Mouse (Mus musculus): ENCODE results near the gene Elovl6. TPM values are rescaled to one million over a fixed set of nuclear protein-coding genes. Genes with fewer than 3 reads are reported as not detected.

Gene Elovl6
- total and polyA plus RNA-seq, 3 experiments: 15.0 to 17.2 TPM; not detected in 1

- no peaks in the 10 kb centered on the region for H3K27me3 ChIP-seq (ENCODE audit: control insufficient read depth in 1 of 2, insufficient read depth in 2 of 2, low read length in 2 of 2)
- no peak for DNase-seq (ENCODE audit: low read depth, low spot score)
- no peaks in the 10 kb centered on the region for H3K9me3 ChIP-seq (replicated peaks; ENCODE audit: insufficient read depth, low read length)
- H3K27ac ChIP-seq (ENCODE audit: control insufficient read depth, low read depth, low read length): no peak overlapping the region
- H3K36me3 ChIP-seq (ENCODE audit: control insufficient read depth in 1 of 2, insufficient read depth in 2 of 2, low read length in 2 of 2): peaks cover 0 to 8% of the 10 kb centered on the region in 2 experiments; a peak in 2 of 4 replicates
- H3K4me1 ChIP-seq (ENCODE audit: control insufficient read depth in 1 of 2, insufficient read depth in 2 of 2, low read length in 2 of 2): peaks cover 3 to 6% of the 10 kb centered on the region in 2 experiments; a peak in 3 of 4 replicates
- no peaks in the 10 kb centered on the region for H3K79me2 ChIP-seq (ENCODE audit: control insufficient read depth, insufficient read depth, low read length, poor library complexity)
- H3K4me3 ChIP-seq (ENCODE audit: control insufficient read depth in 1 of 2, insufficient read depth in 1 of 2, low read depth in 2 of 2, low read length in 2 of 2): no peak overlapping the region
- no peak overlapping the region for H3K9ac ChIP-seq (ENCODE audit: control insufficient read depth, low read depth, low read length, poor library complexity, severe bottlenecking)
- TF ChIP-seq RAD21 (IDR thresholded peaks at IDR 0.05; ENCODE audit: low read depth, low read length) (no peak), ZKSCAN1 (IDR thresholded peaks at IDR 0.05; ENCODE audit: low read depth, low read length) (no peak), GABPA (IDR thresholded peaks at IDR 0.05; ENCODE audit: low read depth, low read length) (no peak), MYB (IDR thresholded peaks at IDR 0.05; ENCODE audit: low read depth, low read length) (no peak), USF1 (IDR thresholded peaks at IDR 0.05; ENCODE audit: low read depth, low read length) (no peak), ZNF384 (IDR thresholded peaks at IDR 0.05; ENCODE audit: low read depth, low read length) (no peak), UBTF (IDR thresholded peaks at IDR 0.05; ENCODE audit: borderline replicate concordance, insufficient read depth, low read depth, low read length) (no peak), CHD1 (IDR thresholded peaks at IDR 0.05; ENCODE audit: low read depth, low read length) (no peak), E2F4 (IDR thresholded peaks at IDR 0.05; ENCODE audit: borderline replicate concordance, low read depth, low read length) (no peak), GATA1 (IDR thresholded peaks at IDR 0.05; ENCODE audit: low read depth, low read length) (no peak), ELF1 (IDR thresholded peaks at IDR 0.05; ENCODE audit: low read depth, low read length) (no peak), CTCF (IDR thresholded peaks at IDR 0.05 in 2 of 3, conservative IDR thresholded peaks at IDR 0.05 in 1 of 3; ENCODE audit: control insufficient read depth in 1 of 3, insufficient read depth in 1 of 3, low read depth in 2 of 3, low read length in 3 of 3, poor library complexity in 1 of 3, severe bottlenecking in 1 of 3) (no peak), SMC3 (IDR thresholded peaks at IDR 0.05; ENCODE audit: low read depth, low read length) (no peak)
Observed at GRCm38 (mm10) chr3:129572959-129573358, 40.8 kb downstream of the Elovl6 start.

GRCm38 (mm10) chr3:129573609-129574008 is 41.5 kb downstream of the Elovl6 start:
- DNase-seq (ENCODE audit: low read depth, low spot score): peak; percentile 55
- Histone ChIP-seq H3K36me3 (ENCODE audit: control insufficient read depth in 1 of 2, insufficient read depth in 2 of 2, low read length in 2 of 2) (peaks cover 0 to 12% of the 10 kb centered on the region in 2 experiments; a peak in 2 of 4 replicates), H3K4me3 (ENCODE audit: control insufficient read depth in 1 of 2, insufficient read depth in 1 of 2, low read depth in 2 of 2, low read length in 2 of 2) (no peak overlapping the region)

GRCm38 (mm10) chr3:129575086-129575485 is 42.9 kb downstream of the Elovl6 start:
- Histone ChIP-seq H3K27me3 (ENCODE audit: control insufficient read depth in 1 of 2, insufficient read depth in 2 of 2, low read length in 2 of 2) (no peaks in the 10 kb centered on the region), H3K9ac (ENCODE audit: control insufficient read depth, low read depth, low read length, poor library complexity, severe bottlenecking) (no peak overlapping the region), H3K79me2 (ENCODE audit: control insufficient read depth, insufficient read depth, low read length, poor library complexity) (no peaks in the 10 kb centered on the region), H3K27ac (ENCODE audit: control insufficient read depth, low read depth, low read length) (no peak overlapping the region), H3K9me3 (replicated peaks; ENCODE audit: insufficient read depth, low read length) (no peaks in the 10 kb centered on the region), H3K4me1 (ENCODE audit: control insufficient read depth in 1 of 2, insufficient read depth in 2 of 2, low read length in 2 of 2) (peaks cover 5 to 11% of the 10 kb centered on the region in 2 experiments; a peak in 3 of 4 replicates), H3K4me3 (ENCODE audit: control insufficient read depth in 1 of 2, insufficient read depth in 1 of 2, low read depth in 2 of 2, low read length in 2 of 2) (no peak overlapping the region), H3K36me3 (ENCODE audit: control insufficient read depth in 1 of 2, insufficient read depth in 2 of 2, low read length in 2 of 2) (peaks cover 0 to 12% of the 10 kb centered on the region in 2 experiments; a peak in 2 of 4 replicates)
- no peak for DNase-seq (ENCODE audit: low read depth, low spot score)
- TF ChIP-seq CHD2 (IDR thresholded peaks at IDR 0.05; ENCODE audit: low read length) (no peak), TBP (IDR thresholded peaks at IDR 0.05; ENCODE audit: low read depth, low read length) (no peak), MAX (IDR thresholded peaks at IDR 0.05; ENCODE audit: low read length) (no peak), SMC3 (IDR thresholded peaks at IDR 0.05; ENCODE audit: low read depth, low read length) (no peak), ZNF384 (IDR thresholded peaks at IDR 0.05; ENCODE audit: low read depth, low read length) (no peak), E2F4 (IDR thresholded peaks at IDR 0.05; ENCODE audit: borderline replicate concordance, low read depth, low read length) (no peak), EP300 (IDR thresholded peaks at IDR 0.05; ENCODE audit: low read depth in 1 of 2, low read length in 2 of 2) (no peak), NRF1 (IDR thresholded peaks at IDR 0.05; ENCODE audit: insufficient read depth, low read depth, low read length, poor library complexity, severe bottlenecking) (no peak), ETS1 (IDR thresholded peaks at IDR 0.05; ENCODE audit: low read depth, low read length) (no peak), POLR2AphosphoS2 (IDR thresholded peaks at IDR 0.05; ENCODE audit: low read length) (no peak), HCFC1 (IDR thresholded peaks at IDR 0.05; ENCODE audit: low read depth, low read length) (no peak)

More at GRCm38 (mm10) chr3:129573609-129574008, 41.5 kb downstream of the Elovl6 start:
- no peaks in the 10 kb centered on the region for H3K27me3 ChIP-seq (ENCODE audit: control insufficient read depth in 1 of 2, insufficient read depth in 2 of 2, low read length in 2 of 2)
- no peaks in the 10 kb centered on the region for H3K9me3 ChIP-seq (replicated peaks; ENCODE audit: insufficient read depth, low read length)
- TF ChIP-seq RCOR1 (IDR thresholded peaks at IDR 0.05; ENCODE audit: low read depth, low read length) (peak; percentile 75; the same call in 1 of the 2 replicates), ELF1 (IDR thresholded peaks at IDR 0.05; ENCODE audit: low read depth, low read length) (no peak), EP300 (IDR thresholded peaks at IDR 0.05; ENCODE audit: low read depth in 1 of 2, low read length in 2 of 2) (0 out of 4 replicates have a peak, but pooled peaks of 1 of the 2 experiments have one; percentile 33)
- no peak overlapping the region for H3K27ac ChIP-seq (ENCODE audit: control insufficient read depth, low read depth, low read length)
- H3K79me2 ChIP-seq (ENCODE audit: control insufficient read depth, insufficient read depth, low read length, poor library complexity): no peaks in the 10 kb centered on the region
- H3K9ac ChIP-seq (ENCODE audit: control insufficient read depth, low read depth, low read length, poor library complexity, severe bottlenecking): no peak overlapping the region
- H3K4me1 ChIP-seq (ENCODE audit: control insufficient read depth in 1 of 2, insufficient read depth in 2 of 2, low read length in 2 of 2): peaks cover 5 to 10% of the 10 kb centered on the region in 2 experiments; a peak in 3 of 4 replicates

Measured in MEL (cell line).